Mouse (Mus musculus) testis, adult 2 months (tissue): Measurements from ENCODE around the gene Frmd4a.

Experiments used
- CTCF ChIP-seq: fragments of 200-500 bp; IDR thresholded peaks from 2 replicates; pipeline ENCODE4 v1.5.1; 2012; ENCODE audit warnings: low read depth, mild to moderate bottlenecking, inconsistent platforms, low read length, moderate library complexity; ENCODE audit not compliant: control insufficient read depth, insufficient read depth, insufficient replicate concordance
- POLR2A ChIP-seq: fragments of 200-500 bp; IDR thresholded peaks from 2 replicates; pipeline ENCODE4 v1.6.1; 2012; ENCODE audit warnings: low read depth, mild to moderate bottlenecking, inconsistent platforms, low read length, moderate library complexity; ENCODE audit not compliant: control insufficient read depth

DNA sequence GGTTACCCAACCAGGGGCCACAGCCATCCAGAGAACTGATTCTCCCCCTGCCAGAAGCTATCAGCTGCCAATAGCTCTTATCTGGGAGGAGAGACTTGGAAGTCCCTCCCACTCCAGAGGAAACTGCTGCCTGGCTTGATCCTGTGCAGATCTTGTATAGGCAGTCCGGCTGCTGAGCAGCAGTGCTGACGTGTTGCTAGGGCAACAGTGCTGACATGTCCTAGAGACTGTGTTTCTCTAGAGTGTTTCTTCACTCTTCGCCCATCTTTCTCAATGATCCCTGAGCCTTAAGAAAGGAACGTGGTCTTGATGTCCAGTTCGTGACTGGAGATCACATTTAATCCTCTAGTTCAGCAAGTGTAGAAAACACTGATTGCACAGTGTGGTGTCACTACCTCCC is 326.9 kb downstream of the Frmd4a start:
- TF ChIP-seq CTCF (no peak), POLR2A (no peak)
